Mouse (Mus musculus) gastrocnemius, postnatal 36 days (tissue): Measurements from ENCODE around the gene Muc20. TPM values are rescaled to one million over a fixed set of nuclear protein-coding genes. Genes with fewer than 3 reads are reported as not detected.

Experiments
- DNase-seq, 2 experiments: peaks; one replicate each; pipeline ENCODE4 v3.0.0; 2022
- intact Hi-C: fragments of 180-260 bp; cut with DNase I; formaldehyde crosslinking; loops from one replicate; pipeline ENCODE4 v1.15.1; 2025
- total RNA-seq, 2 experiments: library from RNA; stranded (reverse); gene quantifications; 2 replicates each; pipeline ENCODE4 v1.2.3; 2021

Gene Muc20
- total RNA-seq, 2 experiments from 2014 or later = 0.18 to 0.22 TPM

DNA sequence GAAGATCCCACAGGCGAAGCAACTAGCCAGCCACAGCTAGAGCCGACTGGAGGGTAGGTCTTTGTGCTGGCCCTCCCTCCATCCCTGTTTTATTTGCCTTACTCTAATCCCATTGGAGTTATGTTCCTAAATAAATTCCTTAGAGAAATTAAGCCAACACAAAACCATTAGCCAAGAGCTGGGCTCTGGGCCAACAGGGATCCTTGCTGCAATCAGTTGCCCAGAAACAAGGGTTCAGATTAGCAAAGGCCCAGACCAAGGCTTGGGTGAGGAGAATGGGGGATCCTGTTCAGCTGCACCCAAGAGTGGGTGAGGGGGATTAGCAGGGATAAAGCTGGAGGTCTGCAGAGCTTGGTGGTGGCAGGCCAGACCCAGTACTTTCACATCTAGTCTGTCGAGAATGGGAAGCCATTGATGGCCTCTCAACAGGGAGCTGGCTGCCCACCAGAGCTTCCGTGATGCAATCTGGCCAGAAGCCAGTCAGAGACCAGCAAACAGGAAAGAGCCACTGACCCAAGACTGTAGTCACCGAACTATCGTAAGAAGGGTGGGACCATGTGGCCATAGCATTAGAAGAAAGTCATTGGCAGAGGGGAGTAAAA, 6.1 kb upstream of the Muc20 start:
- intact Hi-C loops = loop anchor here (10.0 kb wide), 1 partner anchor 351 kb away; no protein-coding TSS in a partner anchor
- peak; percentile 57 to 64 for DNase-seq

- no peak for DNase-seq
- intact Hi-C loops = no loop called here
Observed at GRCm38 (mm10) chr16:32796676-32797425, 384 bp downstream of the Muc20 start.

DNA sequence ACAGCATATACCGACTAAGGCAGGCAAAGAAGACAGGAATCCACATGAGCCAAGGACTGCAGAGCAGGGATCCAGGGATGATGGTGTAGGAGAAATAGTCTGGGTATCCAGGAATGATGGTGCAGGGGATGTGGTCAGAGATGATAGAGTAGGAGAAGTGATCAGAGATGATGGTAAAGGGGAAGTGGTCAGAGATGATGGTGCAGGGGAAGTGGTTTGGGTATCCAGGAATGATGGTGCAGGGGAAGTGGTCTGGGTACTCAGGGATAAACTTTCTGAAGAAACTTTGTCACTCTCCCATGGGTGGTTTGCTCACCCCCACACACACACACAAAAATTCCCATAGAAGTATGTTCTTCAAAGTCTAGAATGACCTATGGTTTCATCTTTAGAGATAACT, 2.1 kb downstream of the Muc20 start:
- intact Hi-C loops = no loop called here
- DNase-seq = no peak

- intact Hi-C loops = no loop called here
- DNase-seq = no peak
Observed at GRCm38 (mm10) chr16:32790056-32790455, 7.2 kb downstream of the Muc20 start.

GRCm38 (mm10) chr16:32784840-32785239, 12.4 kb downstream of the Muc20 start:
- intact Hi-C loops = no loop called here
- no peak for DNase-seq

GRCm38 (mm10) chr16:32783324-32784062, 13.7 kb downstream of the Muc20 start:
- no peak for DNase-seq
- intact Hi-C loops = no loop called here

- DNase-seq = no peak
- intact Hi-C loops = no loop called here
Observed at GRCm38 (mm10) chr16:32778956-32779355, 18.3 kb downstream of the Muc20 start.

DNA sequence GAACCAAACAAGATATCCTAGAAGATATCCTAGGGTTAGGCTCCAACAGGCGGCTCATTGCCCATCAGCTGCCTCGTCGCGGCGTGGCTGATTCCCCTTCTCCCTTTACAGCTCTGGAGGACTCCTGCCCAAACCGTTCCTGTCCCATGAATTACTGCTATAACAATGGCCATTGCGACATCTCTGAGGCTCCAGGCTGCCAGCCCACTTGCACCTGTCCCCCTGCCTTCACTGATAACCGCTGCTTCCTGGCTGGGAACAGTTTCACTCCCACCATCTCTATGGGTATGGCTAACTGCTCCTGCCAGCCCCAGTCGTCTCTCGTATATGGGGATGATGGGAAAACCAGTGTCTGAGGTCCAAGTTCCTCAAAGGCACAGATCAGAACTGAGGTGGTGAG, 20.6 kb downstream of the Muc20 start:
- intact Hi-C loops = no loop called here
- no peak for DNase-seq

- intact Hi-C loops = no loop called here
- no peak for DNase-seq
Observed at GRCm38 (mm10) chr16:32766904-32767303, 30.3 kb downstream of the Muc20 start.

DNA sequence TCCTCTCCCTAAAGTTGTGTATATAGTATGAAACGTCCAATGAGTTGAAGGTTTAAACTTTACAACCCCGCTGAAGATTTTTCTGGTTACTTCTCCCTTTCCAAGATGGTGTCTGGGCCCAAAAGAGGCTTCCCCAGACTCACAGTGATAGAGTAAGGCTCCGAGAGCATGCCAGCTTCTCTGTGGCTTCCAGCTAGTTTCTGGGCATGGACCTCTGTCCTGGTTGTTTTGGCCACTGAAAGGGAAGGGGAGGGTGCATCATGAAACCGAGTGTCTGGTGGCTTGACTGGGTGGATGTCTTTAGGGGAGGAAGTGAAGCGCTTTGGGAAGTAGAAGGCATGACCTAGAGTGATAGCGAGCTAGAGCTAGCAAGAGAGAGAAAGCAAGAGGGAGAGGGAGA, 32.3 kb downstream of the Muc20 start:
- intact Hi-C loops = no loop called here
- no peak for DNase-seq

GRCm38 (mm10) chr16:32764550-32764949, 32.7 kb downstream of the Muc20 start:
- no peak for DNase-seq
- intact Hi-C loops = no loop called here

GRCm38 (mm10) chr16:32750242-32751127, 46.8 kb downstream of the Muc20 start:
- intact Hi-C loops = no loop called here
- DNase-seq = no peak

DNA sequence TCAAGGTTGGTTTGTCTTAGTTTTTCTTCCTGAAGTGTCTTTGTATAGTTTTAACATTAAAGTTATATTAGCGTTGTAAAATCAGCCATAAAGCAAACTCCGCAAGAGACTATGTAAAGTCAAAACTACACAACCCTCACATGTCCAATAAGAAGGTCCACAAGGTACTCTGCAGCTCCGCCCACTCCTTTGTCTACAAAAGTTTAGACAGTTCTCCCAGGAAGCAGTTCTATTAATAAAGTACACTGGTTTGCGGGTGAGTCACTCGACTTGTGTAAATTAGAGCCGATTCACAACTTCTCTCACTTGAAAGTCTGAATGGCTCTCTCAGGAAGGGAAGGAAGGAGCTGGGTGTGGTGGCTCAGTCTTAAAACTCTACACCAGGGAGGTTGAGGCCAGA, 51.4 kb downstream of the Muc20 start:
- no peak for DNase-seq
- intact Hi-C loops = no loop called here

DNA sequence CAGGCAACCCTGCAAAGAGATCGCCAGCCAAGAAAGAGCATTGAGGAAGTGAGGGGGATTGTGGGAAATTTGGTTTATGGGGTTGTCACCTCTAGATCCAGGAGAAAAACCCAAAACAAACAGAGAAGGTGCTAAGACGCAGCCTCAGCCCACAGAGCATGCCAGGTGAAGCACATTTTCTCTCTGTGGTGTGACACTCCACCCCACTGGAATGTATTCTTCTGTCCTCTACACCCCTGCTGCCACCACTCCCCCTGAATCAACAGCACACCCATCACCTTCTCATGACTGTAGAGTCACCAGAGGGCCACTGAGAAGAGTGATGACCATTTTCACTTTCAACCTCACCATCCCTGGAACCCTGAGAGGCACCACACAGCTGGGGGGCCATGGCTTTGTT, 54.5 kb downstream of the Muc20 start:
- intact Hi-C loops = no loop called here
- no peak for DNase-seq

GRCm38 (mm10) chr16:32741366-32741765, 55.9 kb downstream of the Muc20 start:
- intact Hi-C loops = no loop called here
- DNase-seq = no peak

DNA sequence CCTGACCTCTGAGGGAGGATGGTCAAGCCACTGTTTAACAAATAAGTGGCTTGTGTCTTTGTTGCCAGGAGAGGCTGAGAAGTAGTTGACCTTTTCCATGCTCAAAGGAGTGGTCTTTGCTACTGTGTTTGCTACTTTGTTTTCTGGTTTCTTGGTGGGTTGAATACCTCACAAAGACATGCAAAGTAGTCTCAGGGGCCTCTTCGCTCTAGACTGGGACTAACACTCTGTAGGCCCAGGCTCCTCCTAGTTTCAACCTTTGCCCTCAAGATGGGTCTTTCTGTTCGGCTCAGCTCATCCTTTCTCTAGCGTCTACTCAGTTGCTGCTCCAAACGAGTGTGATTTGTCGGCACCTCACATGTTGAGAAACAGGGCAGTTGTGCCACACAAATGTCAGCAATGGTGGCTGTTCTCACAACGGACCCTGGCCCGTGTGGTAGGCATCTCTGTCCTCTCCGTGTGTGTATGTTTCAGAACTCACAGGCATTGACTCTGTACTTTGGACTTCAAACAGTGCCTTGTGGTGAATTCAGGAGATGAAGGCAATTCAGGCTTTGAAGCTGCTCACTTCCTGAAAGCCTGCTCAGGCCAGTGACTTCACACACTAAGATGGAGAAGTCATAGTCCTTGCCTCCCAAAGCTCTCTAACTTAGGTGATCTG, 57.1 kb downstream of the Muc20 start:
- intact Hi-C loops = no loop called here
- DNase-seq = no peak

DNA sequence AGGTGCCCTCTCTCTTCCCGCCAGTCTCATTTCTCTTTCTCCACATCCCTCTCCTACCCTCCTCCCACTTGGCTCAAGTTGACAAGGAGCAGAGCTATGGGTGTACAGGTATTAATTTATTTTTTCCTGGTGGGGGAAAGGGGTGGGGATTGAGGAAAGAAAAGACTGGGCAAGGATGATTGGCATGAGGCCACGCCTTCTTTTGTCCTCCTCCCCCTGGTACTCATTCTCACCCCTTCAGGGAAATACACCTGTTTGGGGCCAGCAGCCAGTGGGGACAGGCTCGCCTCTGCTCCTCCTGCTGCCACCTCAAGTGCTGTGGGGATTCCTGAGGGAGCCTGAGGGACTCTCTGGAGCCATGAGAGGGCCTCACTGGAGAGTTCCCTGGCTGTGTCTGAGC, 61.2 kb downstream of the Muc20 start:
- intact Hi-C loops = no loop called here
- DNase-seq = no peak

- no peak for DNase-seq
- intact Hi-C loops = no loop called here
Observed at GRCm38 (mm10) chr16:32735586-32735985, 61.6 kb downstream of the Muc20 start, which contains the start of gene Muc4. Muc4 (plus strand) TSS chr16:32735886.

DNA sequence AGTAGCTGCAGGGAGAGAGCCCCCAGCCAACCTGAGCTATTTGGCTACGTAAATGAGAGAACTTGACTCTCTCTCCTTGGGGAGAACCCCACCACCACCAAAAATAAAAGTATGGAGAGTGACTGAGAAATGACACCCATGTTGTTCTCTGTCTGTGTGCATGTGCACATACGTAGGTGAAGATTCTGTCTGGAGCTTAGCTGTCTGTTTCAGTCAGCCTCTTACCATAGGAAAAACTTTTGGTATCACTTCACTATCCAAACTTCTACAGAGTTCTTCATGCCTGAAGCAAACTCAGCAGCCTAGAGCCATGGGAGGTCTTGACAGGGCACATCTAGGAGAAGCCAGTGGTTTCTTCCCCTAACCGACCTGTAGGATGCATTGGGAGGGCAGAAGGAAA, 64.0 kb downstream of the Muc20 start:
- DNase-seq = no peak
- intact Hi-C loops = no loop called here

DNA sequence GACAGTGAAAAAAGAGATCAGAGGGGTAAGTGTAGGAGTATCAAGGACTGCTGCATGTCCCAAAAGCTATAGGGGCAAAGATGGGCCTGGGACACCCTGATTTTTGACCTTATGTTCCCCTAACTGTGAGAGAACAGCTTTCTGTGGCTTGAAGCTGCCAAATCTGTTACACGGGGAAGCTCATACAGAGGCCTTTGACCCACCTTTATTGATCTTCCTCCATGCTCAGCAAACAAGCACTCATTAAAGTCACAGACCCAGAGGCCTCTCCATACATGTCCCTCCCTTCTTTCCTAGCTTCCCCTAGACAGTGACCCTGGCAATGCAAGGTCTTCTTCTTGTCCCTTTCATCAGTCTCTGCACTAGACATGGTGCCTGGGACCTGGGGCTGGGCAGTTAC, 68.5 kb downstream of the Muc20 start:
- intact Hi-C loops = no loop called here
- DNase-seq = no peak
